Mouse (Mus musculus) kidney, adult 8-10 months (tissue): ENCODE measurements around the gene Fam189a2.

Experiments used
- DNase-seq, 2 experiments: peaks; one replicate each; pipeline ENCODE4 v3.0.0; 2022

The Fam189a2 gene

GRCm38 (mm10) chr19:23971391-23971790, 59.4 kb downstream of the Fam189a2 start:
- no peak for DNase-seq

DNA sequence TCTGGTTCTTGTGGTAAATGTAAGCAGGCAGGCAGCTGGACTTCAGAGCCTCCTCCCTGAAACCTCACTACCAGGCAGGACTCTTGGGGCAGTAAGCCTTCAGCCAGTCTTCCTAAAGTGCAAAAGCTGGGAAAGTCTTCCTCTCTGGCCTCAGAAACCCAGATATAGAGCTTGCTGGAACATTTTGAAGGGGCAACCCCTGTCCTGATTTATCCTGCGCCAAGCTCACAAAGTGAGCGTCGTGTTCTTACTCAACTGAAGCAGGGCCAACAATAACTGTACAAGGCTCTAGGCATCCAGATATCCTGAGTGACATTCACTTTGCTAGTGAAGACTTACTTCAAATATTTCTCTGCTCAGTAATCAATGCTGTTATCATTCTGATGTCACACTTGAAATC, 60.4 kb downstream of the Fam189a2 start:
- DNase-seq = no peak

DNA sequence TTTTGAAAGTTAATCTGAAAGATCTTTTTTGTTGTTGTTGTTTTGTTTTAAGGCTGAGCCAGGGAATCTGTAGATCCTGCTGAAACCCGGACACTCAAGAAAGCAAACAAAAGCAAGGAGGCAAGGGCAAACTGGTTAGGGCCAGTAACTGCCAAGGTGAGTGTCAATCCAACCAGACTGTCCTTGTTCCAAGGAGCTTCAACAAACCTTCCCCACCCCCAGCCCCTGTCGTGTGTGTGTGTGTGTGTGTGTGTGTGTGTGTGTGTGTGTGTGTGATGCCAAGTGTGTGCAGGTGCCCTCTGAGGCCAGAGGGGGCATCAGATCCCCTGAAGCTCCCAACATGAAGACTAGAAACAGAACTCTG, 62.0 kb downstream of the Fam189a2 start:
- no peak for DNase-seq

GRCm38 (mm10) chr19:23968125-23968861, 62.5 kb downstream of the Fam189a2 start:
- DNase-seq = no peak

DNA sequence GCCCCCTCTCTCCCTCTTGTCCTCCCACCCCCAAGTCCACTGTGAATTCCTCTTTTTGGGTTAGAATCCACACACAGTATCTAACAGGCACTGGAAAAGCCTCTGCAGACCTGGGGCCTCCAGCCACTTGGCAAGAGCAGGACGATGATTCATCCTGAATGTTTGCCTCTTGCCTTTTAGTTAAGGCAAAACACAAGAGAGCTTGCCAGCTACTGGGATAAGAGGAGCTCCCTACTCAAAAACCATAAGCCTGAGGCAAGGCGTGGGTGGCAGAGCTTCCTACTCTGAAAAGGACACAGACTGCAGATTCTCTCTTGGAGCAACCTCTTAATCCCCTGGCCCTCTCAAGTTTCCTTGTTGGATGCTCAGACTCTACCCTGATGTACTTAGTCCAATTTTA, 63.7 kb downstream of the Fam189a2 start:
- DNase-seq = no peak

DNA sequence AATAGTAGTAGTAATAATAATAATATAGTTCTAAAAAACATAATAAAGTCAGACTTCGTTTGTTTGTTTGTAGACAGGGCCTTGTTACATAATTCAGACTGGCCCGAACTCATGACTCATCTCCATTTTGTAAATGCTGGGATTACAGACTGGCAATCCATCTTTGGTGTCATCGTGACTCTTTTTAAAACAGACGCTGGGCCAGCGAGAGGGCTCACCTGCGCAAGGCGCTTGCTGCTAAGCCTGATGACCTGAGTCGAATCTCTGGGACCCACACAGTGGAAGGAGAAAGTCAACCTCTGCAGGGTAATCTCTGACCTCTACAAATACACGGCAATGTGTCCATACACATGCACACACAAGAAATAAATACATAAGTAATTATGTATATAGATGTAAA, 64.4 kb downstream of the Fam189a2 start:
- no peak for DNase-seq

DNA sequence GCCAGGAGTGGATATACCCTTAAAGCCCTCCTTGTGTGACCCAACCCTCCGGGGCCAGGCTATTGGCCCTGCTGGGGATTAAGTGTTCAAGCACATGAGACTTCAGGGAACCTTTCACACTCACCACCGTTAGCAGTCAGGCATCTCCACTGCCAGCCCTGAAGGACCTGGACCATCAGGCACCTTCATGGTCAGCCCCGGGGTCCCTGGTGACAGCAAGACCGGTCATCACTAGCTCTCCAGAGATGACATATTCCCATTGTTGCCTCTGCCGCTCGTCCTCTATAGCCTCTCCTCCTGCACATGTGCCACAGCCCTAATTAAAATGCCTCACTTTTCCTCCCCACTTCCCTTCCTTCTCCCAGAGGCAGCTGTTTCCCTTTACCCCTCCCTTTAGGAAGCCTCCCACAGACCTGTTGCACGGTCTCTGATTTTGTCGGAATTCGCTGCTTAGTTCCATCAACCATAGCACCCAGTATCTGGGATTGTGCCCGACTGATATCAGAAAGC, 66.4 kb downstream of the Fam189a2 start:
- no peak for DNase-seq

GRCm38 (mm10) chr19:23961516-23961915, 69.3 kb downstream of the Fam189a2 start:
- DNase-seq = peak in 1 of 2 experiments; percentile 41

DNA sequence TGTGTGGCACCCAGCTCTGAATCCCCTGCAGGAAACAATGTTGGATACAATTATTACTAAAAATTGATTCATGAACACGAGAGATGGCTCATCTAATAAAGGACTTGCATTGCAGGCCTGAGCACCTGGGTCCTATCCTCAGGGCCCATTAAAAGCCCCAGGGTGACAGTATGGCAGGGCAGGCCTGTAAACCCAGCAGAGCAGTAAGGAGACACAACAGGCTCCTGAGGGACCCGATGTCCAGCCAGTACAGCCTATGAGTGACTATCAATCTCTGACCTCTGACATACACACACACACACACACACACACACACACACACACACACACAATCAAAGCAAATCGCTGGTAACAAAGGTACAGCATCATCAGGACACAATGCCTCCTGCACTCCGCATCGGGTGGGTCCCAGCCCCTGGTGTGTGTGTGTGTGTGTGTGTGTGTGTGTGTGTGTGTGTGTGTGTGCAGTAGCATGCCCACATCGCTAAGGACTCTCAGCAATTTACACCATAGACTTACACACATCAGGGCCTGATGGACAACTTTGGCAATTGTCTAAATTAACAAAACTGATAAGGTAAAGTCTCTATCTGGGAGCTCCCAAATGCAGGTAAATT, 69.9 kb downstream of the Fam189a2 start:
- DNase-seq = no peak

- peak; percentile 25 to 39 for DNase-seq
Measured at GRCm38 (mm10) chr19:23960275-23960674, 70.5 kb downstream of the Fam189a2 start.

GRCm38 (mm10) chr19:23959870-23960269, 70.9 kb downstream of the Fam189a2 start:
- DNase-seq = no peak

DNA sequence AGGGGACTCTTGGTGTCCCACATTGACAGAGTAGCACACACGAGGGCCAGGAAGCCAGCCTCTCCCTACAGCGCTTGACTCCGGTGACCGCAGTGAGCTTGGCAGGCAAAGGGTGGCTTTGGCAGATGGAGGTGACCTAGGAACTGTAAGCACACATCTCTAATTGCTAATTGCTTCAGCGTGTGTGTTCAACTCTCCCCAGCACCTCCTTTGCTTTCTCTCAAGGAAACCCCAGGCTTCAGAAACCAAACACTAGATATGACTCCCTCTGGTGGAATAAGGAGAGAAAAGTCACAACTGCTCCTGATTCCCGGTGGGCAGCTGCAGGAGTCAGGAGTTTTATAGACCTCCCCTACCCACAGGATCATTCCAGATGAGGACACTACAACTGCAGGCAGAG, 71.9 kb downstream of the Fam189a2 start:
- no peak for DNase-seq

DNA sequence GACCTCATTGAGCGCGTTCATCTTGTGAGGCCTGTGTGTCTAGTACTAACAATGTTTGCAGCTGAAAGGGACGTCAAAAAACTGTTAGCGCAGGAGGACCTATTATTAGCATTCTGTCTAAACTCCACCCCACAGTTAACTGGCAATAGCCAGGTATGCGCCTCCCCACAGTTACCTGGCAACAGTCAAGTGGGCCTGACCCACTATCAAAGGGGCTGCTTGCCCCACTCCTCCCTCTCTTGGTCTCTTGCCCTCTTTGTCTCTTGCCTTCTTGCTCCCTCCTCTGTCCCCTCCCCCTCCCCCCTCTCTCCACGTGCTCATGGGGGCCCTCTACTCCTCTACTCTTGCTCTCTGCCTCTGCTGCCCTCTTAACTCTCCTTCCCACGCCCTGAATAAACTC, 73.3 kb downstream of the Fam189a2 start:
- DNase-seq = no peak

DNA sequence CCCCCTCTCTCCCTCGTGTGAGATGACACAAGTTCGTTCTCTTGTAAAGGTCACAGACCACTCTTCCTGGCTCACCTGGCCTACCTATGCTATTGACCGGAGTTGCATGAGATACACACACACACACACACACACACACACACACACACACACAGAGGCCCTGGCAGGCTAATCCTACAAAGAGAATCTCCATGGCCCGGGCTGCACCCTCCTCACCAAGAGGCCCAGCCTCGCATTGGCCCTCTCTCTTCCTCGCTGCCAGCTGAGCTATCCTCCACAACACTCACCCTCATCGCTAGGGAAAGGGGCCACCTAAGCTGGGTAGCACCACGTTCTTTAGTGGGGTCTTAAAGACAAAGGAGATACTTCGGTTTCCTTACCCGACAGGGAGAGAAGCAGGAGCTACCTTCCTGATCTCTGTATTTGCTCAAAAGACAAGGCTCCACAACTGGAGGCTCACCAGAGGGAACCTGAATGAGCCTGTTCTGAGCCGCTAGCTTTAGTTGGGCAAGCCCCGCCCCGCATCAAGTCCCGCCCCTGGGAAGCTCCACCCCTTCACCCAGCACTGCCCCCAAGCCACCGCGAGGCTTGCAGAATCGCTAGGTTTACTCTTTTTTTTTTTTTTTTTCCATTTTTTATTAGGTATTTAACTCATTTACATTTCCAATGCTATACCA, 74.4 kb downstream of the Fam189a2 start:
- DNase-seq = no peak

DNA sequence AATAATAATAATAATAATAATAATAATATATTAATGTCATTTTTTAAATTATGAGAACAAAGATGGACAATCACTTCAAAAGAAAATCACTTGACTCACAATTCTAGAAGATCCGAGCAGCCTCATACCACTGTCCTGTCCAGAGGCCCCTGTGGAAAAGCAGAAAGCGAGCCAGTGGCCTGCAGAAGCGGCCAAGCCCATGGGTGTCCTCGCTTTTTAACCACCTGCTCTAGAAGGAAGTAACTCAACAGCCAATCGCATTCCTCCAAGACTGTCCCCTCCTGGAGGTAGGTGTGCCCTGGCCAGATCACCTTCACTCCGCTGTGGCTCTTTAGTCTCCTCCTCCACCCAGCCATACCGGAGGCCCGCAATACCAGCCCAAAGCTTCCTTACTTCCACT, 75.4 kb downstream of the Fam189a2 start:
- DNase-seq = no peak

- no peak for DNase-seq
Measured at GRCm38 (mm10) chr19:23948301-23949000, 82.4 kb downstream of the Fam189a2 start.

GRCm38 (mm10) chr19:23947871-23948270, 82.9 kb downstream of the Fam189a2 start:
- no peak for DNase-seq

DNA sequence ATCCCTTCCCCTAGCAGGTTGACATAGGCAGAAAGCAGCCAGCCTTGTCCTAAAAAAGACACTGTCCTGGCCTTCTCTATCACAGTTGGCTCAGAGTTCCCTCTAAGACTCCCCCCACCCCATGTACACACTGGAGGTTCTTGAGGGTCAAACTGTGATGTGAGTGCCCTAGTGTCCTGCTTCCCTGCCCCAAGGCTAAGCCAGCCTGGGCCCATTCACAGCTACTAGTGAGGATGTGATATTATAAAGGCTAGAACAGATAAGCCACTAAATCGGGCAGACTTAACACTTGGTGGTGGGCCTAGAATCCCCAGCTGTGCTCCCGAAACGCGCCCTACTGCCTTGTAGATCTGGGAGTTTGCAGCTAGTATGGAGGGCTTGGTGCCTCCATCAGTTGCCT, 84.1 kb downstream of the Fam189a2 start:
- no peak for DNase-seq

DNA sequence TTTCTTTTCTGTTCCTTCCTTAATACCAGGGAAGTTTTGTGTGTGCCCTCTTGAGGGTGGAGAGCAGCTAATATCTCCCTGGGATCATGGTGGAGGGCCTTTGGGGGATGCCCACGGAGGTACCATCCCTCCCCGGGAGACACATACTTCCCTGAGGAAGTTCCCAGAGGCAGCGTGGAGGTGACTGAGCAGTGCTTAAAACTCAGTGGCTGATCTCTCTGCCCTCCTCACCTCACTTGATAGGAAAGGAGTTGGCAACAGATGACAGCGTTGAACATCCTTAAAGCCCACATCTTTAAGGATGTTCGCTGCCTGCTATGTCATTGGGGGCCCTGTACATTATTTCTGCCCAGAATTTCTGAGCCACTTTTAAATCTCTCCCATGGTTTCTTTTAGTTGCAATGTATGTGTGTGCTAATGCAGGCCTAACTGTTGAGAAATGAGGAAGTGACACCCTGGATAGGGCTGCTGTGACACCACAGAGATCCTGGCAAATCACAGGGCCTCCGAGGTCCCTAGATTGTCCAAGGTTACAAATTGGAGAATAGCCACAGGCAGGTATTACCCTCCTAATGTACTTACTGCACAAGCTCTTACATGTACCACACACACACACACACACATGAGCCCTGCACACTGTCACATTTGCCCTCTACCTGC, 84.7 kb downstream of the Fam189a2 start:
- DNase-seq = no peak

GRCm38 (mm10) chr19:23942886-23943285, 87.9 kb downstream of the Fam189a2 start:
- no peak for DNase-seq

- no peak for DNase-seq
Measured at GRCm38 (mm10) chr19:23941422-23941949, 89.3 kb downstream of the Fam189a2 start.

GRCm38 (mm10) chr19:23930826-23931225, 100.0 kb downstream of the Fam189a2 start:
- no peak for DNase-seq

- no peak for DNase-seq
Measured at GRCm38 (mm10) chr19:23925541-23925940, 105.3 kb downstream of the Fam189a2 start.
